Mouse (Mus musculus) frontal cortex, postnatal 14 days (tissue): ENCODE measurements around the gene Igsf8.

Experiments
- DNase-seq, 2 experiments: peaks; one replicate each; pipeline ENCODE4 v3.0.0; 2022; ENCODE audit warnings: low spot score in 2 of 2

The Igsf8 gene

DNA sequence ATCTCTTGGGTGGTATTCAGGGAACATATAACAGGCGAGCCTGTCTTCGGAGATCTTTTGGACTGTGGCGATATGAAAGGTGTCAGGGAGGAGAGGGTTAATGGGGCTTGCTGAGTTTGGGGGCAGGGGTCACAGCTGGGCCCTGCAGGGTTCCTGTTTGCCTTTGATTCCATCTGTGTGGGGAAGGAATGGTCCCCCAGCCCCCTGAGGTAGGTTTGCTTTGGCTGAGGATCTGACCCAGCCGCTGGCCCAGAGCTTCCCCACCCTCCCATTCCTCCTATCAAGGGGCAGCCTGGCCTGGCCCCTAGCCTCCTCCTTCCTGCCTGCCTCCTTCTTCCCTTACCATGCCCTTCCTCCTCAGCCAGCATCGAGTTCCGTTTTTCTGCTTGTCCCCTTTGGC, 41.4 kb downstream of the Igsf8 start:
- no peak for DNase-seq

DNA sequence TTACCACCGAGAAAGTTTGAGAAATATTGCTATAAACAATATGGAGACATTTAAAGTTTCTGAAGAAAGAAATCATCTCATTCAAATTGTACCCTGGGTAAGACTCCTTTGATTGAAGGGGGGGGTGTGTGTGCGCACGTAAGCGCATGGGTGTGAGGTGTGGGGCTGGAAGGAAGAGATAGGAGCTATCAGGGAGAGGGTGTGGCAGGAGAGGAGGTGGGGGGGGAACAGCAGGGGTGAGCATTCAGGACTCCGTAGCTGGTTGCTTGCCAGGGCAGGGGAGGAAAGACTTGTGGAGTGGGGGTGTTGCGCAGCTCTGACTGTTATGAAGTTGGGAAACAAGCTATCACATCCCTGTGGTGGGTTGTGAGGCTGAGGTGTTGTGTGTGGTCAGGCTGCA, 43.0 kb downstream of the Igsf8 start:
- no peak for DNase-seq

DNA sequence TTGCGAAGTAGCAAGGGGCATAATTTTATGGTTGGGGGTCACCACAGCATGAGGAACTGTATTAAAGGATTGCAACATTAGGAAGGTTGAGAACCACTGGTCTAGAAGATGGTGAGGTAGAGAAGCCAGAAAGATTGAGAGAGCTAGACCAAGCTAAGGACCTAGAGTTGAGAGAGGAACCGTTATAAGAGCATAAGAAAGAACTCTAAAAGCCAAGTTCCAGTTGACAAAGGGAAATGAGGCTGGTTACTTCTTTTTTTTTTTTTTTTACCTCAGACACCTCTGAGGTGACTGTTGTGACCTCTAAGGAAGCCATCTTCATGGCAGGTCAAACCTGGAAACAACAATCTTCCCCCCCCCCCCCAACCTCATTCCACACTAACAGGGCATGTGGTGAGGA, 43.7 kb downstream of the Igsf8 start:
- DNase-seq: no peak

DNA sequence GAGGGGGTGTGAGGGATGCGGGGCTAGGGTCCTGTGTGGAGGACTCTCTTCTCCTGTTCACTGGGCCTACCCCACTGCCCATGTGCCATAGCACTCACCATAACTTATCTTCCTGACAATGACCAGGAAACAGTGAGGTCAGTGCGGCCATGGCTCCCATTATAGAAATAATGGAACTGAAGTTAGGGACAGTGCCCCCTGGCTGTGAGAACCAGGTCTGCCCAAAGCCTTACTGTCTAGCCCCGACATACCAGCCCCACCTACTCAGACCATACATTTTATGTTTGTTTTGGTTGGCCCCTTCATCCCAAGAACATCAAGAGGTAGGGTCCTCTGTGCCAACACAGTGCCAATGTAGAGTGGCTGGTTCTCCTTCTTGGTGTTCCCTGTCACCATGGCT, 44.2 kb downstream of the Igsf8 start:
- DNase-seq: no peak

DNA sequence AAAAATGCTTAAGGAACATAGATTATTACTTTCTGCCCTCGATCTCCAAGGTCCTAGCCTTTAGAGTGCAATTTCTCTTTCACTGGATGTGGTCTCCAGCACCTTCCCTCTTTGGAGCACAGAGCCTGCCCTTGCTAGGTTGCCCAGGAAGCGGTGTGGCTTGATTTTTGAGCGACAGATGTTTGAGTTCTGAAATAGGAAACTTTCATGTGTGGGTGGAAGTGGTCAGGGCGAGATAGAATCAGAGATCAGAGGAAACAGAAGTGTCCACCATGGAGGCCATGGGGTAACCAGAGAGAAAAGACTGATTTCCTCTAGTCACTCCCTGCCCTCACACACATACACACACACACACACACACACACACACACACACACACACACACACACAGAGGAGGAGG, 44.8 kb downstream of the Igsf8 start:
- no peak for DNase-seq

DNA sequence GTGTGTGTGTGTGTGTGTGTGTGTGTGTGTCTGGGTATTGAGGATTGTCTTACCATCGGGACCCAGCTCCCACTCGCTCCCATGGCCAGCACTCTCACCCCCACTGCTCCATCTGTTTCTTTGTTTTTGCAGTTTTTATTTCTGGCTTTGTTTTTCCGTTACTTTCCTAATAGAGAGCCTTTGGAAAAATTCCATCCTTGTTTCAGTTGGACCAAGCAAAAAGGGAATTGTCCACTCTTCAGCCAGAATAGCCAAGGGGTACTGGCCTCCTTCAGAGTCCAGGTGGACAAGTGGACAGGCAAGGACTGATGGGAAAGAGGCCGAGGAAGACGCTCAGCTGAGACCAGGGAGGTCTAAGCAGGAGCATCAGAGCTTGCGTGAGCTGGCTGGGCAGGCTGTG, 45.4 kb downstream of the Igsf8 start:
- DNase-seq: no peak

DNA sequence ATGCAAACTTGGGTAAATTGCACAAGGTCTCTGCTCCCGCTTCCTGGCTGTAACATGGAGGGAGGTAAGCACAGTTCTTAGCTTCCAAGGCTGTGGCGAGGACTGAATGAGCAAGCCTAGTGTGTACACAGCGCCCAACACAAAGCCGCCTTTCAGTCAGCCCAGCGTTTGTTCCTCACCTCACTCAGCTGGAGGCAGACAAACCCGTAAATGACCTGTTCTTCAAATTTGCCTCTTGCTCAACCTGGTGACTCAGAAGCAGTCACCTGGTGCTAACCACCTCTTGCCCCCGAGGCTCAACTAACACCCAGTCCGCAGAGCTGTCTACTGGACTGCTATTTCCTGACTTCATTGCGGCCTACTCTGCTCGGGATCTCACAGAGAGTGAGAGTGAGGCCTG, 46.5 kb downstream of the Igsf8 start:
- no peak for DNase-seq

DNA sequence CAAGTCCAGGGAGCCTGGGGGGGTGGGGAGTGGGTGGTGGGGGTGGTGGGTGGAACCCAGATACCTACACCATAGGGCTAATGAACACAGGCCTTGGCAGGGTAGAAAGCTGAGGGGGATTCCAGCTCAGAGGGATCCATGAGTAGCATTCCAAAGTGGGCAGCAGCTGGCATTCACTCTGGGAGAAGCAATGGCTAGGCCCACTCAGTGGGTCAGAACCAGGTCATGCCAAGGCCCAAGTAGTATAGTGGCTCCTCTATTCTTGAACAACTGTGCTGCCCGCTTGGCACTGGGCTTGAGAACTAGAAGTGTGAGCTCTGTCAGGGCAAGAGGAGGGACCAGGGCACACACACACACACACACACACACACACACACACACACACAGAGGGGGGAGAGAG, 47.0 kb downstream of the Igsf8 start:
- no peak for DNase-seq

DNA sequence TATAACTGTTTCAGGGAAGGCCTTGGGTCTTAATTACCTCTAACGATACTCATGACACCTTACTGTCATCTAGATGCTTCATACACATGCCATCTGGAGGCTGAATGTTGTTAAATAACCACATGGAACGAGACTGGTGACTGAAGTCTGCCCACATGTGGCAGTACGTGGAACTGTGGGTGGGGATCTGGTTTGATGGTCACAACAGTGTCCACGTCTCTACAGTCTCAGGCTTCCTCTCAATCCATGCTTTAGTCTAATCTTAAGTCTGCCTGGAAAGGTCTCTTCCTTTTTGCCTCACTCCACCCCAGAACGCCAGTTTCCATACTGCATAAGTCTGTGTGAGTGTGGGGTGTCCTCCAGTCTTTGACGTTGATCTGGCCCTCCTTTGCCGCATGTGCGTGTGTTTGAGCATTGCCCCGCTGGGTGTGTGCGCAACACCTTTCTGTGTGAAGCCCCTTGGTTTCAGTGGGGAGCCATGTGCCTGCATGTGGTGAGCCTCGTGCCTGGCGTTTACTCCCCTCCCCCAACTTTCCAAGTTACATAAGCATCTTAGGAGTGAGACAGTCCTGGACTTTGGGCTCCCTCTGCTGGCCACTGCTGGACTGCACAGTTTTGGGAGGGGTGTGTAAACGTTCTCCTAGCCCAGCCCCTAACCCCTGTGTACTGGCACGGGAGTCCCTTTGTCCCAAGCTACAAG, 48.4 kb downstream of the Igsf8 start:
- DNase-seq: peak; percentile 88 to 90

DNA sequence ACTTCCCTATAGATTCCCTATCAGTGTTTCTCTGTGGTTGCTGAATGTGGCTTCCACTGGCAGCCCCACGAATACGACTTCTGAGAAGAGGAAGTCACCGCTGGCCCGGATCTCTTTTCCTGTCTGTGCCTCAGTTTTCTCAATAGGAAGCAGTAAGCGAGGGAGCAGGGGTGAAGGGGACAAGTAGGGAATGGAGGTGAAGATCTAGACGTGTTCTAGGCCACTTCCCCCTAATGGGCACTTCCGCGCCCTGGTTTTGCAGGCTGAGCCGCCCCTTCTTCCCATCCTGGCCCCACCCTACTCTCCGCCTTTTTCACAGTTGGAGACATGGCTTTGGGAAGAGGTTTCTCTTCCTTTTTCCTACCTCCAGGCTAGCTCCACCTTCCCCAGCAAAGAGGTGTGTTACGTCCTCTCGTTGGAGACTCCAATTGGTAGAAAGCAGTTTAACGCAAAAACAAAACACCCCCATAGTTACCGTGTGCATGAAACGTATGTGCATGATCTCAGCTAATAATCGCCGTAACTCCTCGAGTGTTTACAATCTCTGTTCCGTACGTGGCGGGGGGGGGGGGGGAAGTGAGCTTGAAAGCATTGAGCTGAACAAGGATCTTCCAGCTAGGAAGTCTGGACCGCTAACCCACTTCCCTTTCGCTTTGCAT, 49.9 kb downstream of the Igsf8 start:
- DNase-seq: peak in 1 of 2 experiments; percentile 29

DNA sequence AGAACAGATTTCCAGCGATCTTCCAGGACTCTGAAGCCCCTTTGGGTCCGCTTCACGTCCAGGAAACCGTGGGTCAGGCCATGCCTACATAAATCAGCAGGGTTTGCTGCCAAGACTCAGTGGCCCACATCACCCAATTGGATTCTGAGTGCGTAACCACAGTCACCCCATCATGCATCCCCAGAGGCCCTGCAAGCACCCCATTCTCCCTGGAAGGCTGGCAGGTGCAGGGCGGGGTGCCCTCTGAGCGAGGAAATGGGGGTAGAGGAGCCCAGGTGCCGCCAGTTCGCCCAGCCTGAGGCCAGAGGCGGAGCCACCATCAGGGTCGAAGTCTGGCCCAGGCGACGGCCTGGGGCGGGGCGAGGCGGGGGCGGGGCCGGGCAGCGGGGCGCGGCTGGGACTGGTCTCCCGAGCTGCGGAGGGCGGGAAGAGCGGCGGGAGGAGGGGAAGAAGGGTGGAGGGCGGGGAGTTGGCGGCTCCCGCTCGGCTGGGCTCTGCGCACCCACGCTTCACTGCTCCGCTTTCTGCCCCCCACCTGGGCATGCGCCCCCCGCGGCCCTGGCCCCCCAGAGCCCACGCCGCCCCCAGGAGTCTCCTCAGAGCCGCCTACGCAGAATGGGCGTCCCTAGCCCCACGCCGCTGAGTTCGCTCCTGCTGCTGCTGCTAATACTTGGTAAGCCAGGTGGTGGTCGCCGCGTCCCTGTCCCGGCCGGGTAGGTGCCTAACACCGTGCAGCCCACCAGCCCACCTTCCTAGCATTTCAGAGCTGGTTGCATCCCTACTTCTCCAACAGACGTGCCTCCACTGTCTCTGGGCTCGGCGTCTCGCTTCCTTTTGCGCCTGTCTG, 50.7 kb downstream of the Igsf8 start:
- peak; percentile 59 to 63 for DNase-seq

DNA sequence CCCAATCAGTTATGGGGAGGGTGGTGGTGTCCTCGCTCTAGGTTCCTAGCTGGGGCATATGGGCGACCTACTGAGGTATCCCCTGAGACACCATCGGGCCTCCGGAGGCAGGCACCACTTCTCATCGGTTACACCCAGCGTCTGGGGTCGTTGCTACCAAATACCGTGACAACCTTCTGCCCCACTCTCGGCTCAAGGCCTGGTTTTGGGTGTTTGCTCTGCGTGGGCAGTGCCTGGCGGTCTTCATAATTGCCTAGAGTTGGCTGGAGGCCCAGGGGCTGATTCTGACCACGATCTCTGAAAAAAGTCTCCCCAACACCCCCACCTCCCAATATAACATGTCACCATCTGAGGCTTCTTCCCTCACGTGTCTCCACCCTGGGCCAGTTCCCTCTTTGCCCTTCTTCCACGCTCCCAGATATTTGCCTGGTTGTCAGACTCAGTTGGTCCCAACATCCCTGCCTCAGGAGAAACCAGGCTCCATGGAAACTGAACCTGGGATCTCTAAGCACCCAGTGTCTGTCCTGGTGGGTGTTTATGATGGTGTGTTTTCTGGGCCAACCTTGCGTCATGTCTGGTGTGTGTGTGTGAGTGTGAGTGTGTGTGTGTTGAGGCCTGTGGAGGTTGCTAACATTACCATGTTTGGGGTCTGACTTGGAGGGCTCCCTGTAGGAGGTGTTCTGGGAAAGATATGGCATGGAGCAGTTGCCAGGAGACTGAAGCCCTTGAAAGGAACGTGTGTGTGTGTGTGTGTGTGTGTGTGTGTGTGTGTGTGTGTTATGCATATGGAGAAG, 51.5 kb downstream of the Igsf8 start:
- DNase-seq: peak in 1 of 2 experiments; percentile 73

DNA sequence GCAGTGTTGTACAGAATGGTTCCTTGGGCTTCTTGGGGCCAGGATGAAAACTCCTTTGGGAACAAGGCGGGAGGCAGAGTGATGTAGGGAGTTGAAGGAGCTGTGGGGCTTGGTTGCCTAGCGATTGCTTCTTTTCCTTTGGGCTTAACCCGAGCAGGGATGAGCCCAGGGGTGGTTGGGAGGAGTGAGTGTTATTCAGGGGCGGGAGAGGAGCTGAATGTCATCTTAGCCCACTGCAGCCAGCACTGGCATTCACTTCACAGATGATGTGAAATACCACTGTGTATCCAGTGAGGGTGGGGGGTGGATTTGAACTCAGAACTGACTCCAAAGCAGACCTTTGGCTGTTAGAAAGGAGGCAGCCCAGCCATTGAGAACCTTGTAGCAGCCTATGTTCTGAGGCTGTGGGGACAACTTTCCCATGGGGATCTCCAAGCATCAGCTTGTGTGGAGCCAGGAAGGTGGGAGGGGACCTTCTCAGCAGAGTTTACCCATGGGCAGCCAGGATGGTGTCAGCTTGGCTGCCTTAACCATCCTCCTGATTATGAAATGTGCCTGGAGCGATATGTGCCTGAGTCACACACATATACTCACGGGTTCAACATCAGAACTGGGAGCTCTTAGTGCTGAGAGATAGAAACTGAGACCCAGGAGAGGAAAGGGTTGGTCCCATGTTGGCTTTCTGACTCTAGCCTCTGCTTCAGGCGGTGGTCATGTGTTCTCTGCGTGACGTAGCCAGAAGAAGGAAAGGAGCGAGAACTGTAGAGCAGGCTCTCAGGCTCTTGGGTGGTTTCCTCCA, 52.4 kb downstream of the Igsf8 start:
- no peak for DNase-seq

DNA sequence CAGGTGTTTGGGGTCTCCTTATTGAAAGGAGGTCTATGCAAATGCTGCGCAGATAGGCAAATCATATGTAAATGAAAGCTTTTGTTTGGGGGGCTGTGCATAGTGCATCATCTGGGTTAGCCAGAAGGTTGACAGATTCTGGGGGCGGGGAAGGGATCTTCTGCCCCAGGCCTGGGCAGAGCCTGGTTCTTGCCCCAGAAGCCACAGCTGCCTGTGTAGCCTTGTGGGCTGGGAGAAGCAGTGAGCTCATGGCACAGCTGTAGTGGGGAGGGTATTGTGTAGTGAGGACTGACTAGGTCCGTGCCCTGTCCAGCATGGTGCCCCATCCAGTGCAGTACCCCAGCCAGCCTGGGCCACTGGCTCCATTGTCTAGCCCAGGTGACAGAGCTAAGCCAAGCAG, 53.5 kb downstream of the Igsf8 start:
- no peak for DNase-seq

DNA sequence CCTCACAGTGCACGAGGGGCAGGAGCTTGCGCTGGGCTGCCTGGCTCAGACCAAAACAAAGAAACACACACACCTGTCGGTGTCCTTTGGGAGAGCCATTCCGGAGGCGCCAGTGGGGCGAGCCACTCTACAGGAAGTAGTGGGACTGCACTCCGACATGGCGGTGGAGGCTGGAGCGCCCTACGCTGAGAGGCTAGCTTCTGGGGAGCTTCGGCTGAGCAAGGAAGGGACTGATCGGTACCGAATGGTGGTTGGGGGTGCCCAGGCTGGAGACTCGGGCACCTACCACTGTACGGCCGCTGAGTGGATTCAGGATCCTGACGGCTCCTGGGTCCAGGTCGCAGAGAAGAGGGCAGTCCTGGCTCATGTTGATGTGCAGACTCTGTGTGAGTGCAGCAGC, 56.0 kb downstream of the Igsf8 start:
- no peak for DNase-seq

DNA sequence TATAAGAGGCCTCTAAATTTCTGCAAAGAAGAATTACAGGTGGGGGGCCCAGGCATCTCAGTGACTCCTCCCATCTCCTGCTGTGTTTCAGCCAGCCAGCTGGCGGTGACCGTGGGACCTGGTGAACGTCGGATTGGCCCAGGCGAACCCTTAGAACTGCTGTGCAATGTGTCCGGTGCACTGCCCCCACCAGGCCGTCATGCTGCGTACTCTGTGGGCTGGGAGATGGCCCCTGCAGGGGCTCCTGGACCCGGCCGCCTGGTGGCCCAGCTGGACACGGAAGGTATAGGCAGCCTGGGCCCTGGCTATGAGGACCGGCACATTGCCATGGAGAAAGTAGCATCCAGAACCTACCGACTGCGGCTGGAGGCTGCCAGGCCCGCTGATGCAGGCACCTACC, 56.5 kb downstream of the Igsf8 start:
- no peak for DNase-seq

DNA sequence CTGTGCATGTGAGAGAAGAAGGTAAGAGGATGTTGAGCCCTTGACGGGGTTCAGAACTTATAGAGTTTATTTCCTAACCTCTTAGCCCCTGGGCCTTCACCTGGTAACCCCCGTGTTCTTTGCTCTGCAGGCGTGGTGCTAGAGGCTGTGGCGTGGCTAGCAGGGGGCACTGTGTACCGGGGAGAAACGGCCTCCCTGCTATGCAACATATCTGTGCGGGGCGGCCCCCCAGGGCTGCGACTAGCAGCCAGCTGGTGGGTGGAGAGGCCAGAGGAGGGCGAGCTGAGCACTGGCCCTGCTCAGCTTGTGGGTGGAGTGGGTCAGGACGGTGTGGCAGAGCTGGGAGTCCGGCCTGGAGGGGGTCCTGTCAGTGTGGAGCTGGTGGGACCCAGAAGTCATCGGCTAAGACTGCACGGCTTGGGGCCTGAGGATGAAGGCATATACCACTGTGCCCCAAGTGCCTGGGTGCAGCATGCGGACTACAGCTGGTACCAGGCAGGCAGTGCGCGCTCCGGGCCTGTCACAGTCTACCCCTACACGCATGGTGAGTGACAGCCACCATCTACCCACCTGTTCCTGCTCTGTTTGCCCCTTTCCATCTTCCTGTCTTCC, 57.1 kb downstream of the Igsf8 start:
- no peak for DNase-seq

DNA sequence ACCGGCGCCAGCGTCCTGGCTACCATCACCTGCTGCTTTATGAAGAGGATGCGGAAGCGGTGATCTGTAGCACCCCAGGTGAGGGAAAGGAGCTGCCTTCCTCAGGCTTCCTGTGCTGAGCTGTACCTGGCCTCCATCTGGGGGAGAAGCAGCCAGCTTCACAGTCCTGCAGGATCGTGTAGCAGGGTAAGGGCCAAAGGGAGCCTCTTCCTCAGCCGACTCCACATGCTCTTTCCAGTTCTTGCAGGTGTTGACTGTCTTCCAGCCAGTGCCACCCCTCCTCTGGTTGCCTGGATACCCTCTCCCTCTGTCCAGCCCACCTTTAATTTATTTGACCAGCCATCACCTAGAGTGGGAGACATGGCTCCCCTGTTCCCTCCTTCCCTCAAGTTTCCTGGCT, 57.9 kb downstream of the Igsf8 start:
- no peak for DNase-seq

DNA sequence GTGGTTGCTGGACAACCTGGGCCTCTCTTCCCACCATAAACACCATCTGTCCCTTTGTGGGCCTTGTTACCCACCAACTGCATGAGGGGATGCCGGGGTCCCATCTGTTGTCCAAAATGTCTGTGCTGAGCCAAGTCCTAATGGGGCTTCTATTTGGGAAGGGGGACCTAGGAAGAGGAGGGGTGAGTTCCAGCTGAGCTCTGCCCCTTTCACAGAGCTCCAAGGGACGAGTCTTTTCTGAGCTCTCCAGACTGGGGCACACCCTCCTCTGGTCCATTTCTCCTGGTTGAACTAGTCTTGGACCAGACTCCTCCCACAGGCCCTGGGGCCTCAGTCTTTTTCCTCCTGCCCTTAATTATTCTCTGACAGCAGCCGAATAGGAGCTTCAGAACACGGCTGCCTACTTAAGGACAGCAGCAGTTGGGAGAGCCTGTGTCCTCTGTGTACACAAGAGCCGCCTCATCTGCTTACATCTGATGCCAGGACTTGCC, 58.5 kb downstream of the Igsf8 start:
- no peak for DNase-seq

DNA sequence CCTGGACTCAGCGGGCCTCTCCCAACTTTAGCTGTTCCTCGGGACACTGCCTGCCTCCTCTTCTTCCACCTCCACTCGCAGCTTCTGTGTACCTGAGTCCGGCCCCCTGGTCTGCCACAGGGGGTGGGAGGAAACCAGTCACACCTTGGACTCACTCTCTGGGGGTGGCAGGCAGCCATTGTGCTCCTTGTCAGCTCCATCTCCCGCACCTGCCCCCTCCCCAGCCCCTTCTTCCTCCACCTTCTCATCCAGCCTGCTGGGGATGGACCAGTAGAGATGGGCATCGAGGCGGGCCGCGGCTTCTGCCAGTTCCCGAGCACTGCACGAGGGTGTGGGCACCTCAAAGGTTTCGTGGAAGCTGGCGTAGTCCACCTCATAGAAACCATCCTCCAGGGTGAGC, 61.3 kb downstream of the Igsf8 start:
- DNase-seq: no peak

DNA sequence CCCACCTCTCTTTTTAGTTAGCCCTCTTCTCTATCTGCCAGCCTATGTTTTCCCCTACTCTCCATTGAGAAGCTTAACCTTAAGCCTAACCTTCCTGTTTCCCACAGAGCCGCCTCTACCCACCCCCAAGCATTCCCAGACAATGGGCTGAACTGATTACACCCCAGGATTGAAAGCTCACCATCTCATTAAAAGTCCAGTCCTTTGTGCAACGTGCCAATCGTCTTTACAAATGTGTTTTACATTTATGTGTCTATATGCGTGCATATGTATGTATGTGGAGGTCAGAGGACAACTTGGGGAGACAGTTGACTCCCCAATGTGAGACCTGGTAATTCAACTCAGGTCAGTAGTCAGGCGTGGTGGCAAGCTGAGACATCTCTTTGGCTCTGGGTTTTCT, 61.9 kb downstream of the Igsf8 start:
- no peak for DNase-seq
